Mouse (Mus musculus) olfactory bulb, adult 2 months (tissue): ENCODE results near the gene Nploc4.

Experiments used
- CTCF ChIP-seq: fragments of 200-500 bp; IDR thresholded peaks from 2 replicates; pipeline ENCODE4 v1.5.1; 2012; ENCODE audit warnings: low read depth, mild to moderate bottlenecking, low read length, moderate library complexity; ENCODE audit not compliant: insufficient read depth
- POLR2A ChIP-seq: fragments of 200-500 bp; IDR thresholded peaks from 2 replicates; pipeline ENCODE4 v1.6.1; 2012; ENCODE audit warnings: mild to moderate bottlenecking, low read depth, low read length, moderate library complexity; ENCODE audit not compliant: insufficient read depth

DNA sequence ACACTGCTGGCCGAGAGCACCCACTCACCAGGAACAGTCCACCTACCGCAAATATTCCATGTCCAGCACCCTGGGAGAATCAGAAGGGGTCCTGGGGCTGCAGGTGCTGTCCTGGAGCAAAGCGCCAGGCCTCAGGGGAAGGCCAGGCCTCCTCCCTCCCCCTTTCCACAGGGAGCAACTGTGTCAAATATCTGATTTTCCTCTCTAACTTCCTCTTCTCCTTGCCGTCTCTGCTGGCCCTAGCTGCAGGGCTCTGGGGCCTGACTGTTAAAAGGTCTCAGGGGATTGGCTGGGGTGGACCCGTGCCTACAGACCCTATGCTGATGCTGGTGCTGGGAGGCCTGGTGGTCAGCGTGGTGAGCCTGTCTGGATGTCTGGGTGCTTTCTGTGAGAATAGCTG, 6.6 kb upstream of the Nploc4 start:
- no peak for TF ChIP-seq CTCF
- no peak for TF ChIP-seq POLR2A
